Mouse (Mus musculus) gastrocnemius, adult 2 months (tissue): ENCODE data around the gene Map3k6. TPM values are rescaled to one million over a fixed set of nuclear protein-coding genes. Genes with fewer than 3 reads are reported as not detected.

Experiments used
- DNase-seq: peaks from one replicate; pipeline ENCODE4 v3.0.0; 2022
- H3K27ac ChIP-seq: fragments of 200-600 bp; 2 replicates; pipeline ENCODE4 v1.8.1; 2022; ENCODE audit warnings: mild to moderate bottlenecking
- H3K4me3 ChIP-seq: fragments of 200-600 bp; 2 replicates; pipeline ENCODE4 v1.8.1; 2022; ENCODE audit warnings: mild to moderate bottlenecking, moderate library complexity
- CTCF ChIP-seq: fragments of 200-600 bp; IDR thresholded peaks from 2 replicates; pipeline ENCODE4 v1.8.1; 2022; ENCODE audit warnings: antibody characterized with exemption, mild to moderate bottlenecking, moderate library complexity
- intact Hi-C: fragments of 180-260 bp; cut with DNase I; formaldehyde crosslinking; loops from one replicate; pipeline ENCODE4 v1.15.1; 2025
- total RNA-seq, 2 experiments: library from RNA; stranded (reverse); gene quantifications; 2 replicates each; pipeline ENCODE4 v1.2.3; 2021

Map3k6 gene
- total RNA-seq, 2 experiments from 2014 or later = 10.5 to 15.0 TPM

- TF ChIP-seq CTCF = no peak
- H3K27ac ChIP-seq = no peak overlapping the region
- no peak overlapping the region for H3K4me3 ChIP-seq
- peak; percentile 13 for DNase-seq
- intact Hi-C loops = no loop called here
These were observed 41.4 kb downstream of the Map3k6 start for GRCm38 (mm10) chr4:133281951-133282481.

GRCm38 (mm10) chr4:133282656-133283055 lies 42.0 kb downstream of the Map3k6 start:
- TF ChIP-seq CTCF = no peak
- Histone ChIP-seq H3K27ac (no peak overlapping the region), H3K4me3 (no peak overlapping the region)
- DNase-seq = peak; percentile 6
- intact Hi-C loops = no loop called here

- Histone ChIP-seq H3K4me3 (no peak overlapping the region), H3K27ac (no peak overlapping the region)
- peak; percentile 1 for DNase-seq
- TF ChIP-seq CTCF = no peak
- intact Hi-C loops = no loop called here
These were observed 44.7 kb downstream of the Map3k6 start for GRCm38 (mm10) chr4:133285299-133285698.

- DNase-seq = peak; percentile 4
- Histone ChIP-seq H3K4me3 (no peak overlapping the region), H3K27ac (no peak overlapping the region)
- intact Hi-C loops = no loop called here
- no peak for TF ChIP-seq CTCF
These were observed 45.3 kb downstream of the Map3k6 start for GRCm38 (mm10) chr4:133285950-133286349.

GRCm38 (mm10) chr4:133286476-133287077 lies 46.0 kb downstream of the Map3k6 start:
- TF ChIP-seq CTCF = no peak
- no peak overlapping the region for H3K27ac ChIP-seq
- no peak overlapping the region for H3K4me3 ChIP-seq
- peak; percentile 10 for DNase-seq
- intact Hi-C loops = no loop called here

GRCm38 (mm10) chr4:133291255-133291654 lies 50.6 kb downstream of the Map3k6 start:
- intact Hi-C loops = no loop called here
- H3K4me3 ChIP-seq = no peak overlapping the region
- H3K27ac ChIP-seq = no peak overlapping the region
- DNase-seq = no peak
- TF ChIP-seq CTCF = no peak

- no peak overlapping the region for H3K4me3 ChIP-seq
- DNase-seq = peak; percentile 6
- no peak for TF ChIP-seq CTCF
- intact Hi-C loops = no loop called here
- H3K27ac ChIP-seq = no peak overlapping the region
These were observed 51.8 kb downstream of the Map3k6 start for GRCm38 (mm10) chr4:133292405-133292804.

GRCm38 (mm10) chr4:133292901-133293843 lies 52.6 kb downstream of the Map3k6 start:
- intact Hi-C loops = no loop called here
- Histone ChIP-seq H3K4me3 (no peak overlapping the region), H3K27ac (no peak overlapping the region)
- DNase-seq = peak; percentile 20
- no peak for TF ChIP-seq CTCF

- no peak overlapping the region for H3K27ac ChIP-seq
- peak; percentile 23 for DNase-seq
- no peak for TF ChIP-seq CTCF
- no peak overlapping the region for H3K4me3 ChIP-seq
- intact Hi-C loops = no loop called here
These were observed 53.5 kb downstream of the Map3k6 start for GRCm38 (mm10) chr4:133294084-133294483.

- intact Hi-C loops = loop anchor here (2.0 to 5.0 kb wide), 2 partner anchors 65 to 81 kb away; no protein-coding TSS in a partner anchor
- Histone ChIP-seq H3K4me3 (no peak overlapping the region), H3K27ac (peak overlapping the region; percentile 35; the same call in 1 of the 2 replicates)
- no peak for DNase-seq
- no peak for TF ChIP-seq CTCF
These were observed 56.7 kb downstream of the Map3k6 start for GRCm38 (mm10) chr4:133297360-133297759.

GRCm38 (mm10) chr4:133297801-133298238 lies 57.2 kb downstream of the Map3k6 start:
- intact Hi-C loops = loop anchor here (2.0 to 5.0 kb wide), 2 partner anchors 66 to 81 kb away; no protein-coding TSS in a partner anchor
- no peak overlapping the region for H3K4me3 ChIP-seq
- peak; percentile 88 for DNase-seq
- TF ChIP-seq CTCF = peak; percentile 97; the same call in 1 of the 2 replicates
- H3K27ac ChIP-seq = peak overlapping the region; percentile 52

- TF ChIP-seq CTCF = no peak
- no peak overlapping the region for H3K4me3 ChIP-seq
- intact Hi-C loops = loop anchor here (1.0 to 5.0 kb wide), 2 partner anchors 66 to 289 kb away; no protein-coding TSS in a partner anchor
- H3K27ac ChIP-seq = peak overlapping the region; percentile 52
- DNase-seq = peak; percentile 43
These were observed 58.1 kb downstream of the Map3k6 start for GRCm38 (mm10) chr4:133298516-133299365.
